Mouse (Mus musculus) limb, embryonic 14.5 days (tissue): ENCODE measurements around the gene Slc25a1. TPM values are rescaled to one million over a fixed set of nuclear protein-coding genes. Genes with fewer than 3 reads are reported as not detected.
A peak's percentile ranks its signal among the peaks of the same experiment; 100 is the strongest.

ENCODE experiments used
- ATAC-seq: fragments of 200-750 bp; cut with Nextera tagmentation; 2 replicates; pipeline ENCODE4 v1.8.0; 2017; ENCODE audit warnings: low read depth, moderate number of reproducible peaks, moderate TSS enrichment; ENCODE audit not compliant: low FRiP score
- DNase-seq: peaks from one replicate; pipeline ENCODE4 v3.0.0-alpha.2; 2015; ENCODE audit warnings: low spot score
- H3K27ac ChIP-seq: fragments of 300-500 bp; sonication (generic); replicated peaks from 2 replicates; pipeline ENCODE4 v1.5.1; 2014; ENCODE audit warnings: low read depth, mild to moderate bottlenecking, low read length, moderate library complexity, mixed read lengths
- H3K27me3 ChIP-seq: fragments of 300-500 bp; sonication (generic); 2 replicates; pipeline ENCODE4 v1.6.1; 2014; ENCODE audit warnings: low read length, mixed read lengths; ENCODE audit not compliant: control insufficient read depth, insufficient read depth
- H3K36me3 ChIP-seq: fragments of 300-500 bp; sonication (generic); 2 replicates; pipeline ENCODE4 v1.6.1; 2014; ENCODE audit warnings: mild to moderate bottlenecking, low read length, moderate library complexity, mixed read lengths; ENCODE audit not compliant: control insufficient read depth, insufficient read depth
- H3K4me1 ChIP-seq: fragments of 300-500 bp; sonication (generic); 2 replicates; pipeline ENCODE4 v1.6.1; 2014; ENCODE audit warnings: antibody characterized with exemption, low read length, mixed read lengths; ENCODE audit not compliant: control insufficient read depth, insufficient read depth
- H3K4me2 ChIP-seq: fragments of 300-500 bp; sonication (generic); replicated peaks from 2 replicates; pipeline ENCODE4 v1.6.1; 2014; ENCODE audit warnings: low read depth, mild to moderate bottlenecking, low read length, moderate library complexity; ENCODE audit not compliant: severe bottlenecking
- H3K4me3 ChIP-seq: fragments of 300-500 bp; sonication (generic); replicated peaks from 2 replicates; pipeline ENCODE4 v1.5.1; 2014; ENCODE audit warnings: low read length
- H3K9ac ChIP-seq: fragments of 300-500 bp; sonication (generic); 2 replicates; pipeline ENCODE4 v1.6.1; 2014; ENCODE audit warnings: mild to moderate bottlenecking, low read depth, low read length, moderate library complexity; ENCODE audit not compliant: severe bottlenecking
- H3K9me3 ChIP-seq: fragments of 300-500 bp; sonication (generic); 2 replicates; pipeline ENCODE4 v1.6.1; 2016; ENCODE audit warnings: low read length; ENCODE audit not compliant: control insufficient read depth
- POLR2A ChIP-seq: fragments of 200-500 bp; IDR thresholded peaks from 2 replicates; pipeline ENCODE4 v1.8.0; 2012; ENCODE audit warnings: inconsistent platforms, mild to moderate bottlenecking, moderate library complexity, borderline replicate concordance; ENCODE audit not compliant: insufficient read depth, insufficient read length; ENCODE audit errors: extremely low read depth
- WGBS: fragments of 180-500 bp; shearing (Covaris S2); extraction: QIAGEN DNeasy Blood & Tissue Kit; methylation state at CpG from one replicate; pipeline ENCODE4 v1.1.7; 2014; 5-methylcytosine and 5-hydroxymethylcytosine counted together
- polyA plus RNA-seq, 2 experiments: library from polyadenylated mRNA; depleted of rRNA in 1 of 2; stranded (reverse) in 1 of 2; unstranded in 1 of 2; fragments of >200 nt; fragmentation: Nextera tagmentation in 1 of 2; extraction: Ambion mirVana in 1 of 2; gene quantifications; 2 replicates each; pipeline versions ENCODE4 v1.2.1 to v1.2.3; 2012 to 2014

Gene Slc25a1
- polyA plus RNA-seq, 2 experiments, result 55.0 to 70.4 TPM

DNA sequence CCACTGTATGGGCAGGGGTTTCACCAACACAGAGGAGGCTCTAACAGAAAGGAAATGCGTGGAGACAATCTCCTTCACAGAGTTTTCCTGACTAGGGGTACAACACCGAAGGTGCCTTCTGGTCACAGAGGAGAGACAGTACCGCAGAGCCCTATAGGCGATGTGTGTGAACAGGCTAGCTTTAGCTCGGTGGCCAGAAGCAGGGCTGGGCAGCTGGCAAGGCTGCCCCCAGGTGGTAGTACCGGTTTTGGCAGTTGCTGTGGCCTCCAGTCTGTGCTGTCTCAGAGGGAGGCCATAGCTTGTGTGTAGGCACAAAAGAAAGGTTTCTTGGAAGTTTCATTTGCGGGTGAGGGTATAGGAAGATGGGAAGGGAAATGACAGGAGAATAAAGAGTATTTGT, 10.8 kb upstream of the Slc25a1 start:
- peak; percentile 59 for DNase-seq
- ATAC-seq, result no peak; the same call in 1 of the 2 replicates
- Histone ChIP-seq H3K4me1 (no peaks in the 10 kb centered on the region), H3K9ac (no peak overlapping the region), H3K9me3 (no peaks in the 10 kb centered on the region), H3K36me3 (no peaks in the 10 kb centered on the region), H3K4me2 (no peak overlapping the region), H3K27me3 (no peaks in the 10 kb centered on the region), H3K27ac (no peak overlapping the region), H3K4me3 (no peak overlapping the region)
- no peak for TF ChIP-seq POLR2A
- 12% methylated on average over 7 of the region's 7 CpGs for WGBS

DNA sequence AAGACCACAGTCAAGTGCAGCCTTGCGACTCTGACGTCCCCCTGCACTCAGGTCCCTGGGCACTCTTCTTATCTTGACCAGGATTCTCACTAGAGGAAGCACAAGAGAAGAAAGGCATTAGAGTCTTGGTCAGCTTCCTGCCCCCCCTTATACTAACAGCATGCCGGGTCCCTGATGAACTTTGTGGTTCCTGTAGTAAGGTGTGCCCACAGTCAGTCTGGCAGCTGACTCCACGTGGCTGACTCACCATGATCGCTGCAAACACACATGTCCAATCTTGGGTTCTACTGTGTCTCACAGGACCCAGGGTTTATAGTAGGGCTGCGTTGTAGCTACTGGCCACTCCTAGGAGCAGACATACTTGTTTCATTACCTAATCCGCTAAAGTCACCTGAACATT, 10.2 kb upstream of the Slc25a1 start:
- Histone ChIP-seq H3K4me1 (no peaks in the 10 kb centered on the region), H3K9me3 (no peaks in the 10 kb centered on the region), H3K36me3 (no peaks in the 10 kb centered on the region), H3K27me3 (no peaks in the 10 kb centered on the region), H3K4me2 (no peak overlapping the region), H3K4me3 (no peak overlapping the region), H3K9ac (no peak overlapping the region), H3K27ac (no peak overlapping the region)
- no peak for DNase-seq
- 74% methylated on average over 7 of the region's 7 CpGs for WGBS
- no peak for ATAC-seq
- no peak for TF ChIP-seq POLR2A

DNA sequence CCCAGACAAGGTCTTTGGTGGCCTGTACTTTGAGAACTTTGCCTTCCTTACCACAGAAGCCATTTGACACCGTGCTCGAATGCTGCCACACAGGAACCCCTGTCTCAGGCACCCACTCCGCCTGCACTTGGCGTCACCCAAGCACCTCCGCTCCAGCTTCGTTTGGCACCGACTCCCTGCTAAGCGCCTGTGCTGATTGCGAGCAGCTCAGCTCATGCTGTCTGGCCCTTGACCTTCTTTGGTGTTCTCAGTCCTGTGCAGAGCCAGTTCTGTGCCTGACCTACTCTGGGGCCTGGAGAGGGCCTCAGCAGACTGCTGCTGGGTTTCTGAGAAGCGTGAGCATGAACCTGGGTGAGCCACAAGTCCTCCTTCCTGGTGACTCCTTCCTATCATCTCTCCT, 8.8 kb upstream of the Slc25a1 start:
- DNase-seq (no peak), ATAC-seq (no peak)
- H3K4me3 ChIP-seq, result no peak overlapping the region
- H3K4me1 ChIP-seq, result no peaks in the 10 kb centered on the region
- H3K9ac ChIP-seq, result no peak overlapping the region
- 80% methylated on average over 10 of the region's 10 CpGs for WGBS
- H3K9me3 ChIP-seq, result no peaks in the 10 kb centered on the region
- no peak overlapping the region for H3K27ac ChIP-seq
- no peaks in the 10 kb centered on the region for H3K27me3 ChIP-seq
- no peak overlapping the region for H3K4me2 ChIP-seq
- H3K36me3 ChIP-seq, result no peaks in the 10 kb centered on the region
- no peak for TF ChIP-seq POLR2A

- Histone ChIP-seq H3K27ac (no peak overlapping the region), H3K9me3 (no peaks in the 10 kb centered on the region), H3K36me3 (no peaks in the 10 kb centered on the region), H3K4me2 (no peak overlapping the region), H3K4me3 (no peak overlapping the region), H3K9ac (no peak overlapping the region), H3K4me1 (no peaks in the 10 kb centered on the region), H3K27me3 (no peaks in the 10 kb centered on the region)
- DNase-seq (no peak), ATAC-seq (no peak)
- 67% methylated on average over 3 of the region's 3 CpGs for WGBS
- no peak for TF ChIP-seq POLR2A
Observed at GRCm38 (mm10) chr16:17934445-17934910, 6.5 kb upstream of the Slc25a1 start.

DNA sequence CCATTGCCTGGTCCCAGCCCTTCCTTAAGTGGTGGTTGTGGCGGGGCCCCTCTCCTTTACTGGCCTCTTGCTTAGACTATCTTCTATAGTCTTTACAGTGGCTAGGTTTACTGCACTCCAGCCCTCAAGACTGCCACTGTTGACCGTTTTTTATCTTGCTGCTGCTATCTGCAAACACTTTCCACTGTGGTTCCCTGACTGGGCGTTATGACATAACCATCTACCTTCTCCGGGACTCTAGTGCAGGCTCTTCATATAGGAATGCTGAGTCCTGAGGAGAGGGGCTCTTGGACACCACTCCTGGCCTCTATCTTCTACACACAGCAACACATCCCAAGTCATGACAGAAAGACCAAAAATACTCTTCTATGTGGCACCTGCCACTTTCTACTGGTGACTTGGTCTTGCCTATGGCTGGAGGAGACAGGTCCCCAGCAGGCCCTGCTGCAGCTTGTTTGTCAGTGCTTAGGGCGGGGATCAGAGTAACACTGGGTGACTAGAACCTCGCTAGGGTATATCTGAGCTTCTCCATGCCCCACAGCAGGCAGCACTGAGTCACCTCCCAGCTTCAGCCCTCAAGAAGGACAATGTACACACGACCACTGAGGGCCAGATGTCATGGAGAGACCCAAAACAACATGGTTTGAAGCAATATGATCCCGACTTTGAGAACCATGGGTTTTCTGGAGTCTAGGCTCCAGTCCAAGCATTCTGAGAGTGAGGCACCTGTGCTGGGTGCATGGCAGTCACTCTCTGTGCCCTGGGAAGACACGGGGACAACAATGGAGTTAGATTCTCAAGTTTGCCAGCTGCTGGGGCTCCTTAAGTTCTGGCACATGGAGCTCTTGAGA, 5.8 kb upstream of the Slc25a1 start:
- H3K9ac ChIP-seq, result no peak overlapping the region
- H3K36me3 ChIP-seq, result no peaks in the 10 kb centered on the region
- H3K27me3 ChIP-seq, result no peaks in the 10 kb centered on the region
- ATAC-seq (no peak), DNase-seq (no peak)
- WGBS, result 73% methylated on average over 9 of the region's 9 CpGs
- no peak for TF ChIP-seq POLR2A
- H3K9me3 ChIP-seq, result no peaks in the 10 kb centered on the region
- H3K4me3 ChIP-seq, result no peak overlapping the region
- H3K4me2 ChIP-seq, result no peak overlapping the region
- no peak overlapping the region for H3K27ac ChIP-seq
- H3K4me1 ChIP-seq, result no peaks in the 10 kb centered on the region
